14 mouse cellular contexts compared by ENCODE assay signal in genomic region chr9:117018301-117018700, GRCm38 (mm10).
DNase-seq lines count a peak whose midpoint lies in the region; ATAC-seq and TF ChIP-seq lines count a peak whose summit lies in the region.
"Had no signal": no experiment of that assay in that cellular context is flagged by ENCODE, and none has a peak within 500 bp of the region (broad histone marks: within the 10 kb centered on the region; RNA-seq: fewer than 3 reads in every experiment).

No protein-coding gene starts in this region.

- H3K27ac ChIP-seq in hindbrain, embryonic 10.5 days: peak overlapping the region; percentile 78
- no peak overlapping the region for H3K27ac ChIP-seq in hindbrain, embryonic 12.5 days
- H3K27ac ChIP-seq in embryonic facial prominence, embryonic 10.5 days (replicated peaks): peak overlapping the region; percentile 69
- peak overlapping the region; percentile 61 for H3K27ac ChIP-seq in intestine, postnatal 0 days (ENCODE audit: low read depth, low read length)
- no peak overlapping the region for H3K27ac ChIP-seq in neural tube, embryonic 14.5 days (ENCODE audit: low read depth, low read length)
- H3K27ac ChIP-seq: layer of hippocampus, adult 2 months; limb, embryonic 13.5 days had no signal

- H3K9me3 ChIP-seq in hindbrain, embryonic 10.5 days: no peaks in the 10 kb centered on the region
- no peaks in the 10 kb centered on the region for H3K9me3 ChIP-seq in hindbrain, embryonic 12.5 days (replicated peaks)
- H3K9me3 ChIP-seq in embryonic facial prominence, embryonic 10.5 days: no peaks in the 10 kb centered on the region
- no peaks in the 10 kb centered on the region for H3K9me3 ChIP-seq in intestine, postnatal 0 days (ENCODE audit: control insufficient read depth)
- no peaks in the 10 kb centered on the region for H3K9me3 ChIP-seq in neural tube, embryonic 14.5 days (ENCODE audit: control insufficient read depth, low read length)
- H3K9me3 ChIP-seq: limb, embryonic 13.5 days had no signal

- no peak for ATAC-seq in hindbrain, embryonic 12.5 days (ENCODE audit: low FRiP score)
- 0 out of 2 replicates have a peak, but pooled peaks have one; percentile 11 for ATAC-seq in intestine, postnatal 0 days
- ATAC-seq in neural tube, embryonic 14.5 days (ENCODE audit: low read depth): no peak
- ATAC-seq in erythroblast, adult 5-6 weeks (replicated peaks; ENCODE audit: low FRiP score, poor library complexity, severe bottlenecking): no peak
- ATAC-seq: CD4-positive, CD25-positive, alpha-beta regulatory T cell, adult 4 months; Patski had no signal

- H3K4me3 ChIP-seq in hindbrain, embryonic 10.5 days: no peak overlapping the region
- no peak overlapping the region for H3K4me3 ChIP-seq in hindbrain, embryonic 12.5 days
- H3K4me3 ChIP-seq in embryonic facial prominence, embryonic 10.5 days: no peak overlapping the region
- H3K4me3 ChIP-seq in intestine, postnatal 0 days (ENCODE audit: low read depth, low read length): no peak overlapping the region
- H3K4me3 ChIP-seq in neural tube, embryonic 14.5 days (ENCODE audit: low read depth, low read length): no peak overlapping the region
- H3K4me3 ChIP-seq: layer of hippocampus, adult 2 months; limb, embryonic 13.5 days; megakaryocyte, embryonic 14.5 days had no signal

- TF ChIP-seq CTCF in intestine, postnatal 0 days (IDR thresholded peaks at IDR 0.05; ENCODE audit: low read depth): no peak

- 53% methylated on average over 12 of the region's 12 CpGs for WGBS in hindbrain, embryonic 10.5 days
- 48% methylated on average over 12 of the region's 12 CpGs for WGBS in hindbrain, embryonic 12.5 days
- WGBS in embryonic facial prominence, embryonic 10.5 days: 47% methylated on average over 12 of the region's 12 CpGs
- WGBS in intestine, postnatal 0 days: 35% methylated on average over 12 of the region's 12 CpGs
- 49% methylated on average over 12 of the region's 12 CpGs for WGBS in neural tube, embryonic 14.5 days

- no peaks in the 10 kb centered on the region for H3K27me3 ChIP-seq in hindbrain, embryonic 10.5 days (ENCODE audit: insufficient read depth, poor library complexity, severe bottlenecking)
- no peaks in the 10 kb centered on the region for H3K27me3 ChIP-seq in hindbrain, embryonic 12.5 days
- H3K27me3 ChIP-seq in embryonic facial prominence, embryonic 10.5 days (replicated peaks; ENCODE audit: low read depth, poor library complexity, severe bottlenecking): no peaks in the 10 kb centered on the region
- no peaks in the 10 kb centered on the region for H3K27me3 ChIP-seq in intestine, postnatal 0 days (replicated peaks; ENCODE audit: control insufficient read depth, insufficient read depth, low read length)
- no peaks in the 10 kb centered on the region for H3K27me3 ChIP-seq in neural tube, embryonic 14.5 days (ENCODE audit: control insufficient read depth, insufficient read depth, low read length)
- H3K27me3 ChIP-seq: limb, embryonic 13.5 days; megakaryocyte, embryonic 14.5 days; Patski had no signal

- no peak overlapping the region for H3K9ac ChIP-seq in hindbrain, embryonic 12.5 days
- H3K9ac ChIP-seq in intestine, postnatal 0 days (ENCODE audit: low read depth, low read length): no peak overlapping the region
- 0 out of 2 replicates have a peak overlapping the region, but pooled peaks have one; percentile 2 for H3K9ac ChIP-seq in neural tube, embryonic 14.5 days (replicated peaks; ENCODE audit: low read depth, low read length)
- H3K9ac ChIP-seq: limb, embryonic 13.5 days had no signal

- H3K4me1 ChIP-seq in hindbrain, embryonic 10.5 days (replicated peaks): peaks cover 21% of the 10 kb centered on the region
- peaks cover 11% of the 10 kb centered on the region for H3K4me1 ChIP-seq in hindbrain, embryonic 12.5 days
- peaks cover 27% of the 10 kb centered on the region for H3K4me1 ChIP-seq in embryonic facial prominence, embryonic 10.5 days
- peaks cover 3% of the 10 kb centered on the region; the same call in 1 of the 2 replicates for H3K4me1 ChIP-seq in intestine, postnatal 0 days (replicated peaks; ENCODE audit: control insufficient read depth, insufficient read depth, low read length)
- H3K4me1 ChIP-seq in neural tube, embryonic 14.5 days (ENCODE audit: control insufficient read depth, insufficient read depth, low read length): peaks cover 8% of the 10 kb centered on the region; the same call in 1 of the 2 replicates
- H3K4me1 ChIP-seq: megakaryocyte, embryonic 14.5 days had no signal

- H3K36me3 ChIP-seq in hindbrain, embryonic 10.5 days: no peaks in the 10 kb centered on the region
- no peaks in the 10 kb centered on the region for H3K36me3 ChIP-seq in hindbrain, embryonic 12.5 days
- no peaks in the 10 kb centered on the region for H3K36me3 ChIP-seq in embryonic facial prominence, embryonic 10.5 days (replicated peaks)
- no peaks in the 10 kb centered on the region for H3K36me3 ChIP-seq in intestine, postnatal 0 days (ENCODE audit: control insufficient read depth, insufficient read depth)
- H3K36me3 ChIP-seq in neural tube, embryonic 14.5 days (ENCODE audit: control insufficient read depth, insufficient read depth, low read length): no peaks in the 10 kb centered on the region

- peak; percentile 11 for DNase-seq in hindbrain, embryonic 10.5 days (ENCODE audit: low spot score)
- no peak for DNase-seq in embryonic facial prominence, embryonic 10.5 days (ENCODE audit: low spot score)
- DNase-seq in adrenal gland, postnatal 25 days: no peak
- DNase-seq: cerebellum, postnatal 14 days; thymus, postnatal 4 days had no signal

- H3K4me2 ChIP-seq in hindbrain, embryonic 12.5 days (replicated peaks): no peak overlapping the region
- H3K4me2 ChIP-seq in intestine, postnatal 0 days (replicated peaks; ENCODE audit: low read depth): peak overlapping the region; percentile 54
- H3K4me2 ChIP-seq in neural tube, embryonic 14.5 days (ENCODE audit: low read depth, low read length): no peak overlapping the region
- H3K4me2 ChIP-seq: limb, embryonic 13.5 days had no signal

Comparison
In these comparisons a context has a peak if more than half of its experiments do, and no peak if none do; other contexts are left out.
1. H3K27ac ChIP-seq: peak in hindbrain, embryonic 10.5 days (single experiment), embryonic facial prominence, embryonic 10.5 days (single experiment) and intestine, postnatal 0 days (single experiment); none in hindbrain, embryonic 12.5 days (single experiment) and neural tube, embryonic 14.5 days (single experiment).